Mouse (Mus musculus): ENCODE data around the gene Bace1. TPM values are rescaled to one million over a fixed set of nuclear protein-coding genes. Genes with fewer than 3 reads are reported as not detected.

Bace1 gene
- polyA plus RNA-seq (2014; fragmentation: Nextera tagmentation; extraction: Ambion mirVana), result 29.8 and 30.7 TPM in 2 replicates

GRCm38 (mm10) chr9:45838434-45839138 lies at the start of gene Bace1:
Gene Bace1 (plus strand): TSS chr9:45838580.
- H3K27ac ChIP-seq (ENCODE audit: low read depth, low read length), result no peak within 1 kb of the TSS
- WGBS, result under 1% methylated on average over 40 of the region's 40 CpGs
- no peaks in the 10 kb centered on the region for H3K27me3 ChIP-seq (ENCODE audit: control insufficient read depth, insufficient read depth, low read length)
- peaks cover 9% of the 10 kb centered on the region; the same call in 1 of the 2 replicates for H3K4me1 ChIP-seq (replicated peaks; ENCODE audit: control insufficient read depth, insufficient read depth, low read length)
- peak within 1 kb of the TSS; percentile 82 for H3K9ac ChIP-seq (ENCODE audit: low read length)
- peak within 1 kb of the TSS; percentile 81 for H3K4me3 ChIP-seq (ENCODE audit: low read depth, low read length)
- H3K36me3 ChIP-seq (ENCODE audit: control insufficient read depth, insufficient read depth, low read length), result no peaks in the 10 kb centered on the region
- peak within 1 kb of the TSS; percentile 93 for H3K4me2 ChIP-seq (ENCODE audit: low read depth, low read length, severe bottlenecking)
- H3K9me3 ChIP-seq (ENCODE audit: control insufficient read depth, low read length), result no peaks in the 10 kb centered on the region
- ATAC-seq (replicated peaks; ENCODE audit: low FRiP score), result peak; percentile 84
- peak; percentile 82 for DNase-seq (ENCODE audit: low spot score)

DNA sequence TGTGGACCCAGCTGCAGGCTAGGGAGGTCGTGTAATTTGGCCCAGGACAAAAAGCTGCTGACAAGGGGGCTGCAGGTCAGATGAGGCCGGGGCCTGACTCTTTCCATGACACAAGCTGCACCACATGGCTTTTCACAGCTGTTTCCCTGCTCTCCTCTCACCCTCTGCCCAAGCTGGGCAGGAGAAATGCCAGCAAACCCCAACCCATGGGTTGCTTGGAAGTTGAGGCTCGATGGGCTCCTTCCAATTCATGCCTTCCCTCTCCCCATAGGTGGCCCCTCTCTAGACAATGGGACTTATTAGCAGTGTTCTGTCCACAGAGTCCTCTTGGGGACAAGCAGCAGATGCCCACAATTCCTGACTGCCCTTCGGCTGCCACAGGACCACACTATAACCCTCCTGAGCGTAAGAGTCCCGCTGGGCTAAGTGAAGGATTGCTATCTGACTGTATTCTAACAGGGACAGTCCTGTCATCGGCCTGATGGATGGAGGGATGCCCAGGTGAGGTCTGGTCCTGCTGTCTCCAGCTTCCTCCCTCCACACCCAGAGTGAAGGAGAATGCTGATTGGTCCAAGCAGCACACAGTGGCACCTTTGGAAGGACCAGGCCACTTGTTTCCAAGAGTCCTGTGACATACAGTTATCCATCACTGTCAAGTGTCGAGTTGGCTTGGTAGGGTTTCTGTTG lies 46.8 kb upstream of the Bace1 start:
- H3K27ac ChIP-seq (ENCODE audit: low read depth, low read length), result no peak overlapping the region

DNA sequence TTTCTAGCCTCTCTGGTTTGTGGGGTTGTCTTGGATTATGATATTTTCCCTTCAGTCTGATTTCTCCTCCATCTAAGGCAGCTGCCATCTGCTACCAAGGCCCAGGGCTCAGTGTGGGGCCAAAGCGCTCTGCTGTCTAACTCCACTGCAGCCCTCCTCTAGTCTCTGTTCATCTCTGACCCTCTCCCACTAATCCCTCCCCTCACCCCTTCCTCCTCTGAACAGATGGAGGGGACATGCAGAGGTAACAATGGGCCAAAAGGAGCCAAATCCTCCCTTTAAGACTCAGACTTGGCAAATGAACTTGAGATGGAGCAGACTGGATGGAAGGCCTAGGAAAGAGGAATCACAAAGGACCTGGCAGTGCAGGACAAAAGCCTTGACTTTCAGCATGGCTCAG lies 46.1 kb upstream of the Bace1 start:
- H3K27ac ChIP-seq (ENCODE audit: low read depth, low read length), result peak overlapping the region; percentile 8; the same call in 1 of the 2 replicates
- no peak overlapping the region for H3K4me2 ChIP-seq (ENCODE audit: low read depth, low read length, severe bottlenecking)
- no peaks in the 10 kb centered on the region for H3K36me3 ChIP-seq (ENCODE audit: control insufficient read depth, insufficient read depth, low read length)
- ATAC-seq (replicated peaks; ENCODE audit: low FRiP score) (no peak), DNase-seq (ENCODE audit: low spot score) (no peak)
- H3K4me3 ChIP-seq (ENCODE audit: low read depth, low read length), result no peak overlapping the region
- no peaks in the 10 kb centered on the region for H3K27me3 ChIP-seq (ENCODE audit: control insufficient read depth, insufficient read depth, low read length)
- H3K9me3 ChIP-seq (ENCODE audit: control insufficient read depth, low read length), result no peaks in the 10 kb centered on the region
- 89% methylated on average over 1 of the region's 1 CpGs for WGBS
- H3K9ac ChIP-seq (ENCODE audit: low read length), result no peak overlapping the region
- H3K4me1 ChIP-seq (replicated peaks; ENCODE audit: control insufficient read depth, insufficient read depth, low read length), result peaks cover 3% of the 10 kb centered on the region; the same call in 1 of the 2 replicates

More for the DNA sequence above, 46.8 kb upstream of the Bace1 start:
- WGBS, result 86% methylated on average over 8 of the region's 8 CpGs
- DNase-seq (ENCODE audit: low spot score) (no peak), ATAC-seq (replicated peaks; ENCODE audit: low FRiP score) (no peak)
- Histone ChIP-seq H3K27me3 (ENCODE audit: control insufficient read depth, insufficient read depth, low read length) (no peaks in the 10 kb centered on the region), H3K4me3 (ENCODE audit: low read depth, low read length) (no peak overlapping the region), H3K36me3 (ENCODE audit: control insufficient read depth, insufficient read depth, low read length) (no peaks in the 10 kb centered on the region), H3K9me3 (ENCODE audit: control insufficient read depth, low read length) (no peaks in the 10 kb centered on the region), H3K4me2 (ENCODE audit: low read depth, low read length, severe bottlenecking) (no peak overlapping the region), H3K9ac (ENCODE audit: low read length) (no peak overlapping the region), H3K4me1 (replicated peaks; ENCODE audit: control insufficient read depth, insufficient read depth, low read length) (peaks cover 3% of the 10 kb centered on the region; the same call in 1 of the 2 replicates)

GRCm38 (mm10) chr9:45793697-45794096 lies 44.7 kb upstream of the Bace1 start:
- ATAC-seq (replicated peaks; ENCODE audit: low FRiP score) (no peak), DNase-seq (ENCODE audit: low spot score) (no peak)
- H3K4me1 ChIP-seq (replicated peaks; ENCODE audit: control insufficient read depth, insufficient read depth, low read length), result peaks cover 5% of the 10 kb centered on the region; the same call in 1 of the 2 replicates
- no peak overlapping the region for H3K4me2 ChIP-seq (ENCODE audit: low read depth, low read length, severe bottlenecking)
- no peak overlapping the region for H3K9ac ChIP-seq (ENCODE audit: low read length)
- H3K4me3 ChIP-seq (ENCODE audit: low read depth, low read length), result no peak overlapping the region
- H3K36me3 ChIP-seq (ENCODE audit: control insufficient read depth, insufficient read depth, low read length), result no peaks in the 10 kb centered on the region
- H3K27me3 ChIP-seq (ENCODE audit: control insufficient read depth, insufficient read depth, low read length), result no peaks in the 10 kb centered on the region
- H3K27ac ChIP-seq (ENCODE audit: low read depth, low read length), result no peak overlapping the region
- no peaks in the 10 kb centered on the region for H3K9me3 ChIP-seq (ENCODE audit: control insufficient read depth, low read length)
- 90% methylated on average over 6 of the region's 6 CpGs for WGBS

DNA sequence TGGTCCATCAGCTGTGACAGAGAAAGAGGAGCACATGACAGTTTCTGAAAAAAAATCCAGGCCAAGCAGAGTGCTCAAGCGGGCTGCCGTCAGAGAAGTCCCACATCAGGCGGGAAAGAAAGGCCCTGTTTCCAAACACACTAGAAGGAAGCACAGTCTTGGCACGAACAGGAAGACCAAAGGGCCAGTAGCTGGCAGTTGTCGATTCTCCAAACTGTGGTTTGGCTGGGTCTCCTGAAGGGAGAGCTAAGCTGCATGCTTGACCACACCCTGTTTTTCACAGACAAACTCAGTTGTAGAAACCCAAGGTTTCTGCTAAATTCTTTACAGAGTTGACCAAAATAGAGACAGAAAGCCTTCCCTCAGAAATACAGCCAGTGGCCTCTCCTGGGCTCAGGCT lies 42.7 kb upstream of the Bace1 start:
- ATAC-seq (replicated peaks; ENCODE audit: low FRiP score), result no peak
- DNase-seq (ENCODE audit: low spot score), result no peak
- 94% methylated on average over 5 of the region's 5 CpGs for WGBS
- H3K36me3 ChIP-seq (ENCODE audit: control insufficient read depth, insufficient read depth, low read length), result no peaks in the 10 kb centered on the region
- no peak overlapping the region for H3K4me2 ChIP-seq (ENCODE audit: low read depth, low read length, severe bottlenecking)
- no peak overlapping the region for H3K9ac ChIP-seq (ENCODE audit: low read length)
- no peak overlapping the region for H3K27ac ChIP-seq (ENCODE audit: low read depth, low read length)
- H3K9me3 ChIP-seq (ENCODE audit: control insufficient read depth, low read length), result no peaks in the 10 kb centered on the region
- no peak overlapping the region for H3K4me3 ChIP-seq (ENCODE audit: low read depth, low read length)
- H3K27me3 ChIP-seq (ENCODE audit: control insufficient read depth, insufficient read depth, low read length), result no peaks in the 10 kb centered on the region
- peaks cover 2% of the 10 kb centered on the region; the same call in 1 of the 2 replicates for H3K4me1 ChIP-seq (replicated peaks; ENCODE audit: control insufficient read depth, insufficient read depth, low read length)

GRCm38 (mm10) chr9:45797271-45797670 lies 41.1 kb upstream of the Bace1 start:
- H3K9ac ChIP-seq (ENCODE audit: low read length), result no peak overlapping the region
- no peak overlapping the region for H3K4me3 ChIP-seq (ENCODE audit: low read depth, low read length)
- ATAC-seq (replicated peaks; ENCODE audit: low FRiP score), result no peak
- no peaks in the 10 kb centered on the region for H3K9me3 ChIP-seq (ENCODE audit: control insufficient read depth, low read length)
- H3K27ac ChIP-seq (ENCODE audit: low read depth, low read length), result no peak overlapping the region
- no peaks in the 10 kb centered on the region for H3K27me3 ChIP-seq (ENCODE audit: control insufficient read depth, insufficient read depth, low read length)
- no peak for DNase-seq (ENCODE audit: low spot score)
- no peak overlapping the region for H3K4me2 ChIP-seq (ENCODE audit: low read depth, low read length, severe bottlenecking)
- peaks cover 2% of the 10 kb centered on the region; the same call in 1 of the 2 replicates for H3K4me1 ChIP-seq (replicated peaks; ENCODE audit: control insufficient read depth, insufficient read depth, low read length)
- no peaks in the 10 kb centered on the region for H3K36me3 ChIP-seq (ENCODE audit: control insufficient read depth, insufficient read depth, low read length)
- WGBS, result 73% methylated on average over 3 of the region's 3 CpGs

DNA sequence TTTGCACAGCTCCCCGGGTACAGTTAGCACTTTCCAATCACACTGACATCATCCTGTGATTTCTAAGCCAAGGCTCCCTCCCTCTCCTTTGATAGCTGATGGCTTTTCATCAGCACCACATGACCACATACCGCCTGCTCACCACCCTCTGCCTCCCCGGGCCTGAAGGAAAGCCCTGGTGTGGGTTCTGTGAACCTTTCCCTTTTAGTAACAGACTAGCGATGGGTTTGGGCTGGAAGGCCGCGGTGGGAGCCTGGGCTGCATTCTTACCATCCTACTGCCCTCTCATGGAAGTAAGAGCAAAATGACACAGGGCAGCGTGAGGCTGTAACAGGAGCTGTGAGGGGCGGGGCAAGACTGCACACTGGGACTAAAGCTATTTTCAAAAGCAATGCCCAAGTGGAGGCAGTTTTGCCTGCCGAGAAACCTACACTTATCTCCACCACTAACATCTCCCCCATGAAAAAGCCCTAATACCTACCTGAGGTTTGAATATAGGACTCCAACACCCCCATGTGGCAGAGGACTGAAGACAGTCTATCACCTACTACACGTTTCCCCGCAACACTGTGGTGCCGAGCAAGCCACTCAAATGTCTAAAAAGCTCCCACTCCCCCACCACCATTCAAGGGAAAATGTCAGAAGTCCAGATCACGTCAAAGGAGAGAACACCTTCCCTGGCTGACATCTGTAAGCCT lies 39.8 kb upstream of the Bace1 start:
- Histone ChIP-seq H3K9ac (ENCODE audit: low read length) (0 out of 2 replicates have a peak overlapping the region, but pooled peaks have one; percentile 7), H3K4me2 (ENCODE audit: low read depth, low read length, severe bottlenecking) (no peak overlapping the region), H3K27ac (ENCODE audit: low read depth, low read length) (no peak overlapping the region), H3K27me3 (ENCODE audit: control insufficient read depth, insufficient read depth, low read length) (no peaks in the 10 kb centered on the region), H3K9me3 (ENCODE audit: control insufficient read depth, low read length) (no peaks in the 10 kb centered on the region), H3K4me1 (replicated peaks; ENCODE audit: control insufficient read depth, insufficient read depth, low read length) (peaks cover 2% of the 10 kb centered on the region; the same call in 1 of the 2 replicates), H3K4me3 (ENCODE audit: low read depth, low read length) (no peak overlapping the region), H3K36me3 (ENCODE audit: control insufficient read depth, insufficient read depth, low read length) (no peaks in the 10 kb centered on the region)
- ATAC-seq (replicated peaks; ENCODE audit: low FRiP score), result peak; percentile 66
- peak; percentile 80 for DNase-seq (ENCODE audit: low spot score)
- 12% methylated on average over 13 of the region's 13 CpGs for WGBS

DNA sequence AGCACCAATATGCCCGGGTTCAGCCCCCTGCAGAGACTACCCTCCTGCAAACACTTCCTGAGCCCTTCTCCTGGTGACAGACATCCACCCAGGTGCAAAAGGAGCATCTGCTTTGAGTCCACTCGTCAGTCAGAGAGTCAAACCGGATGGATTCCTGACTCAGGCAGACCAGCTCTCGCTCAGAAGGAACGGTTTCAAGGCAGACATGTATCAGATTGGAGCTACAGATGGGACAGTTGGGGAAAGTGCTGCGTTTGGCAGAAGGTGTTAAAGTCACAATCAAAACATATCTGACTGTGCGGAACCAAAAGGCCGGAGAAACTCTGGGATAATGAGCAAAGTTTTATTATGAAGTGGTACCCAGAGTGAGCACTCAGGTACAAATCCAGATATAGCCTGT lies 39.0 kb upstream of the Bace1 start:
- no peaks in the 10 kb centered on the region for H3K36me3 ChIP-seq (ENCODE audit: control insufficient read depth, insufficient read depth, low read length)
- 83% methylated on average over 8 of the region's 8 CpGs for WGBS

More for the DNA sequence above, 39.0 kb upstream of the Bace1 start:
- Histone ChIP-seq H3K9me3 (ENCODE audit: control insufficient read depth, low read length) (no peaks in the 10 kb centered on the region), H3K4me2 (ENCODE audit: low read depth, low read length, severe bottlenecking) (no peak overlapping the region), H3K4me3 (ENCODE audit: low read depth, low read length) (no peak overlapping the region), H3K9ac (ENCODE audit: low read length) (no peak overlapping the region), H3K27ac (ENCODE audit: low read depth, low read length) (no peak overlapping the region), H3K27me3 (ENCODE audit: control insufficient read depth, insufficient read depth, low read length) (no peaks in the 10 kb centered on the region), H3K4me1 (replicated peaks; ENCODE audit: control insufficient read depth, insufficient read depth, low read length) (peaks cover 2% of the 10 kb centered on the region; the same call in 1 of the 2 replicates)
- ATAC-seq (replicated peaks; ENCODE audit: low FRiP score), result no peak
- DNase-seq (ENCODE audit: low spot score), result no peak
